Mouse (Mus musculus): ENCODE data around the gene Lrrfip1. TPM values are rescaled to one million over a fixed set of nuclear protein-coding genes. Genes with fewer than 3 reads are reported as not detected.

The Lrrfip1 gene
- polyA plus RNA-seq, 1 experiment from 2014 or later, result 26.2 TPM

GRCm38 (mm10) chr1:91079740-91080422, 81.3 kb downstream of the Lrrfip1 start:
- Histone ChIP-seq H3K9ac (ENCODE audit: low read length) (no peak overlapping the region), H3K4me3 (ENCODE audit: low read depth, low read length) (no peak overlapping the region), H3K4me1 (ENCODE audit: control insufficient read depth, insufficient read depth, low read length) (peaks cover 14% of the 10 kb centered on the region), H3K4me2 (ENCODE audit: low read depth, severe bottlenecking) (no peak overlapping the region), H3K27me3 (ENCODE audit: control insufficient read depth, insufficient read depth, low read length) (no peaks in the 10 kb centered on the region), H3K36me3 (ENCODE audit: control insufficient read depth, insufficient read depth, low read length) (no peaks in the 10 kb centered on the region), H3K27ac (replicated peaks; ENCODE audit: low read depth, low read length) (no peak overlapping the region), H3K9me3 (ENCODE audit: control insufficient read depth, low read length) (no peaks in the 10 kb centered on the region)
- DNase-seq (ENCODE audit: low spot score) (no peak), ATAC-seq (ENCODE audit: insufficient number of reproducible peaks, low FRiP score, low TSS enrichment, low read depth) (no peak)
- 81% methylated on average over 10 of the region's 10 CpGs for WGBS

- ATAC-seq (ENCODE audit: insufficient number of reproducible peaks, low FRiP score, low TSS enrichment, low read depth) (no peak), DNase-seq (ENCODE audit: low spot score) (no peak)
- H3K4me3 ChIP-seq (ENCODE audit: low read depth, low read length), result no peak overlapping the region
- H3K27me3 ChIP-seq (ENCODE audit: control insufficient read depth, insufficient read depth, low read length), result no peaks in the 10 kb centered on the region
- peaks cover 14% of the 10 kb centered on the region for H3K4me1 ChIP-seq (ENCODE audit: control insufficient read depth, insufficient read depth, low read length)
- no peak overlapping the region for H3K27ac ChIP-seq (replicated peaks; ENCODE audit: low read depth, low read length)
- no peaks in the 10 kb centered on the region for H3K36me3 ChIP-seq (ENCODE audit: control insufficient read depth, insufficient read depth, low read length)
- no peak overlapping the region for H3K4me2 ChIP-seq (ENCODE audit: low read depth, severe bottlenecking)
- H3K9me3 ChIP-seq (ENCODE audit: control insufficient read depth, low read length), result no peaks in the 10 kb centered on the region
- WGBS, result 81% methylated on average over 7 of the region's 7 CpGs
- no peak overlapping the region for H3K9ac ChIP-seq (ENCODE audit: low read length)
These were observed 81.8 kb downstream of the Lrrfip1 start for GRCm38 (mm10) chr1:91080423-91080749.

GRCm38 (mm10) chr1:91084374-91084773, 85.8 kb downstream of the Lrrfip1 start:
- H3K4me2 ChIP-seq (ENCODE audit: low read depth, severe bottlenecking), result no peak overlapping the region
- no peak for DNase-seq (ENCODE audit: low spot score)
- no peak overlapping the region for H3K4me3 ChIP-seq (ENCODE audit: low read depth, low read length)
- WGBS, result 81% methylated on average over 8 of the region's 8 CpGs
- no peaks in the 10 kb centered on the region for H3K9me3 ChIP-seq (ENCODE audit: control insufficient read depth, low read length)
- no peaks in the 10 kb centered on the region for H3K36me3 ChIP-seq (ENCODE audit: control insufficient read depth, insufficient read depth, low read length)
- peaks cover 12% of the 10 kb centered on the region for H3K4me1 ChIP-seq (ENCODE audit: control insufficient read depth, insufficient read depth, low read length)
- H3K27me3 ChIP-seq (ENCODE audit: control insufficient read depth, insufficient read depth, low read length), result no peaks in the 10 kb centered on the region
- no peak overlapping the region for H3K9ac ChIP-seq (ENCODE audit: low read length)
- H3K27ac ChIP-seq (replicated peaks; ENCODE audit: low read depth, low read length), result no peak overlapping the region
- no peak for ATAC-seq (ENCODE audit: insufficient number of reproducible peaks, low FRiP score, low TSS enrichment, low read depth)

GRCm38 (mm10) chr1:91085009-91085408, 86.5 kb downstream of the Lrrfip1 start:
- Histone ChIP-seq H3K27me3 (ENCODE audit: control insufficient read depth, insufficient read depth, low read length) (no peaks in the 10 kb centered on the region), H3K27ac (replicated peaks; ENCODE audit: low read depth, low read length) (no peak overlapping the region), H3K4me2 (ENCODE audit: low read depth, severe bottlenecking) (no peak overlapping the region), H3K4me1 (ENCODE audit: control insufficient read depth, insufficient read depth, low read length) (peaks cover 12% of the 10 kb centered on the region), H3K36me3 (ENCODE audit: control insufficient read depth, insufficient read depth, low read length) (no peaks in the 10 kb centered on the region), H3K4me3 (ENCODE audit: low read depth, low read length) (no peak overlapping the region), H3K9ac (ENCODE audit: low read length) (no peak overlapping the region), H3K9me3 (ENCODE audit: control insufficient read depth, low read length) (no peaks in the 10 kb centered on the region)
- 79% methylated on average over 10 of the region's 10 CpGs for WGBS
- no peak for DNase-seq (ENCODE audit: low spot score)
- ATAC-seq (ENCODE audit: insufficient number of reproducible peaks, low FRiP score, low TSS enrichment, low read depth), result no peak

GRCm38 (mm10) chr1:91085686-91086085, 87.1 kb downstream of the Lrrfip1 start:
- WGBS, result 32% methylated on average over 2 of the region's 2 CpGs
- DNase-seq (ENCODE audit: low spot score) (no peak), ATAC-seq (ENCODE audit: insufficient number of reproducible peaks, low FRiP score, low TSS enrichment, low read depth) (no peak)
- Histone ChIP-seq H3K4me2 (ENCODE audit: low read depth, severe bottlenecking) (no peak overlapping the region), H3K27me3 (ENCODE audit: control insufficient read depth, insufficient read depth, low read length) (no peaks in the 10 kb centered on the region), H3K36me3 (ENCODE audit: control insufficient read depth, insufficient read depth, low read length) (no peaks in the 10 kb centered on the region), H3K27ac (replicated peaks; ENCODE audit: low read depth, low read length) (no peak overlapping the region), H3K9ac (ENCODE audit: low read length) (no peak overlapping the region), H3K4me1 (ENCODE audit: control insufficient read depth, insufficient read depth, low read length) (peaks cover 12% of the 10 kb centered on the region), H3K9me3 (ENCODE audit: control insufficient read depth, low read length) (no peaks in the 10 kb centered on the region), H3K4me3 (ENCODE audit: low read depth, low read length) (no peak overlapping the region)

- Histone ChIP-seq H3K36me3 (ENCODE audit: control insufficient read depth, insufficient read depth, low read length) (no peaks in the 10 kb centered on the region), H3K9ac (ENCODE audit: low read length) (no peak overlapping the region), H3K9me3 (ENCODE audit: control insufficient read depth, low read length) (no peaks in the 10 kb centered on the region), H3K4me1 (ENCODE audit: control insufficient read depth, insufficient read depth, low read length) (peaks cover 12% of the 10 kb centered on the region), H3K27me3 (ENCODE audit: control insufficient read depth, insufficient read depth, low read length) (no peaks in the 10 kb centered on the region), H3K27ac (replicated peaks; ENCODE audit: low read depth, low read length) (no peak overlapping the region), H3K4me3 (ENCODE audit: low read depth, low read length) (no peak overlapping the region), H3K4me2 (ENCODE audit: low read depth, severe bottlenecking) (no peak overlapping the region)
- ATAC-seq (ENCODE audit: insufficient number of reproducible peaks, low FRiP score, low TSS enrichment, low read depth) (no peak), DNase-seq (ENCODE audit: low spot score) (no peak)
- WGBS, result 28% methylated on average over 3 of the region's 3 CpGs
These were observed 87.8 kb downstream of the Lrrfip1 start for GRCm38 (mm10) chr1:91086325-91086724.

GRCm38 (mm10) chr1:91086748-91087147, 88.2 kb downstream of the Lrrfip1 start:
- Histone ChIP-seq H3K36me3 (ENCODE audit: control insufficient read depth, insufficient read depth, low read length) (no peaks in the 10 kb centered on the region), H3K9ac (ENCODE audit: low read length) (no peak overlapping the region), H3K27me3 (ENCODE audit: control insufficient read depth, insufficient read depth, low read length) (no peaks in the 10 kb centered on the region), H3K4me3 (ENCODE audit: low read depth, low read length) (no peak overlapping the region), H3K27ac (replicated peaks; ENCODE audit: low read depth, low read length) (no peak overlapping the region), H3K9me3 (ENCODE audit: control insufficient read depth, low read length) (no peaks in the 10 kb centered on the region), H3K4me2 (ENCODE audit: low read depth, severe bottlenecking) (no peak overlapping the region), H3K4me1 (ENCODE audit: control insufficient read depth, insufficient read depth, low read length) (peaks cover 12% of the 10 kb centered on the region)
- no peak for ATAC-seq (ENCODE audit: insufficient number of reproducible peaks, low FRiP score, low TSS enrichment, low read depth)
- 82% methylated on average over 5 of the region's 5 CpGs for WGBS
- no peak for DNase-seq (ENCODE audit: low spot score)

- Histone ChIP-seq H3K4me1 (ENCODE audit: control insufficient read depth, insufficient read depth, low read length) (peaks cover 12% of the 10 kb centered on the region), H3K4me3 (ENCODE audit: low read depth, low read length) (no peak overlapping the region), H3K9me3 (ENCODE audit: control insufficient read depth, low read length) (no peaks in the 10 kb centered on the region), H3K27ac (replicated peaks; ENCODE audit: low read depth, low read length) (no peak overlapping the region), H3K27me3 (ENCODE audit: control insufficient read depth, insufficient read depth, low read length) (no peaks in the 10 kb centered on the region), H3K4me2 (ENCODE audit: low read depth, severe bottlenecking) (no peak overlapping the region), H3K36me3 (ENCODE audit: control insufficient read depth, insufficient read depth, low read length) (no peaks in the 10 kb centered on the region), H3K9ac (ENCODE audit: low read length) (no peak overlapping the region)
- ATAC-seq (ENCODE audit: insufficient number of reproducible peaks, low FRiP score, low TSS enrichment, low read depth), result no peak
- no peak for DNase-seq (ENCODE audit: low spot score)
- WGBS, result 89% methylated on average over 7 of the region's 7 CpGs
These were observed 89.5 kb downstream of the Lrrfip1 start for GRCm38 (mm10) chr1:91088027-91088426.

- Histone ChIP-seq H3K4me3 (ENCODE audit: low read depth, low read length) (no peak overlapping the region), H3K36me3 (ENCODE audit: control insufficient read depth, insufficient read depth, low read length) (no peaks in the 10 kb centered on the region), H3K4me1 (ENCODE audit: control insufficient read depth, insufficient read depth, low read length) (peaks cover 12% of the 10 kb centered on the region), H3K4me2 (ENCODE audit: low read depth, severe bottlenecking) (no peak overlapping the region), H3K27me3 (ENCODE audit: control insufficient read depth, insufficient read depth, low read length) (no peaks in the 10 kb centered on the region), H3K9me3 (ENCODE audit: control insufficient read depth, low read length) (no peaks in the 10 kb centered on the region), H3K27ac (replicated peaks; ENCODE audit: low read depth, low read length) (no peak overlapping the region), H3K9ac (ENCODE audit: low read length) (no peak overlapping the region)
- no peak for ATAC-seq (ENCODE audit: insufficient number of reproducible peaks, low FRiP score, low TSS enrichment, low read depth)
- WGBS, result 94% methylated on average over 8 of the region's 8 CpGs
- no peak for DNase-seq (ENCODE audit: low spot score)
These were observed 90.4 kb downstream of the Lrrfip1 start for GRCm38 (mm10) chr1:91088941-91089340.
